Comparison of ENCODE assay signal across 14 mouse cellular contexts in genomic region chr10:10315631-10316030, GRCm38 (mm10).
"Had no signal": no experiment of that assay in that cellular context is flagged by ENCODE, and none has a peak within 500 bp of the region (broad histone marks: within the 10 kb centered on the region; RNA-seq: fewer than 3 reads in every experiment).

No protein-coding gene starts in this region.

- H3K36me3 ChIP-seq: limb, embryonic 12.5 days; limb, embryonic 15.5 days; midbrain, embryonic 10.5 days; midbrain, embryonic 13.5 days had no signal

- ATAC-seq: intestine, postnatal 0 days; liver, postnatal 0 days; lung, postnatal 0 days; midbrain, embryonic 13.5 days had no signal

- H3K4me1 ChIP-seq: limb, embryonic 12.5 days; limb, embryonic 15.5 days had no signal

- DNase-seq: kidney, adult 8-10 months; left cerebral cortex, postnatal 4 days; liver, postnatal 0 days; lung, embryonic 14.5 days; lung, postnatal 36 days; thymus, adult 2 months; thymus, postnatal 14 days; thymus, postnatal 4 days had no signal

- H3K27me3 ChIP-seq: limb, embryonic 12.5 days; limb, embryonic 15.5 days; midbrain, embryonic 13.5 days had no signal

- H3K9me3 ChIP-seq: limb, embryonic 12.5 days; limb, embryonic 15.5 days; midbrain, embryonic 10.5 days; midbrain, embryonic 13.5 days had no signal

- H3K4me3 ChIP-seq: limb, embryonic 12.5 days; limb, embryonic 15.5 days; midbrain, embryonic 10.5 days; midbrain, embryonic 13.5 days had no signal
